Comparison of ENCODE assay signal across 11 mouse cellular contexts in the genomic region with DNA sequence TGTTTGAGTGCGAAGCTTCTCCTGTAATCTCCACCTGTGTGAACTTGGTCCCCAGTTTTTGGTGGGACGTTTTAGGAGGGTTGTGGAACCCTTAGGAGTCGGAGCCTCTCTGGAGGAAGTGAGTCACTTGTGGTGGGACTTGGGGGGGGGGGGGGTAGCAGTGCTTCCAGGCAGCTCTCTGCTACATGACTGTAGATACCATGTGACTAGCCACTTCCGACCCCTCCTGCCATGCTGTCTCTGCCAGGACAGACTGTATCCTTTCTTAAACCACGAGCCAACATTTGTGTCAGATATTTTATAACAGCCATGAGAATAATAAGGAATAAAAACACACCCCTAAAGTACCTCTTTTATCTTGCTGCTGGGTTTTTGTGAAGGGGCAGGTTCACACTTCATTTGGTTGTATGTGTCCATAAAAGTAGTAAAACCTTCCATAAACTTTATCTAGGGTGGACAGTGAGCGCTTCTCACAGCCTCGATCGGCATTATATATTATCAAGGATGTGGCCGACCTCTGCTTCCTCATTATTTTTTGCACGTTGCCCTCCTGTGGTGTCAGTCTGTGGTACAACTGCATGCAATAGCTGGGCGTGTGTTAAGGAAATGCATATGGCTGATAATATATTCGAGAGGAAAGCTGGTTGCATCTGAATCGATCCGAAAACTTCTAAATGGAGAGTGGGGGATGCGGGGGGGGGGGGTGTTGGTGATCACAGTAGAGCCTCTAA. TPM values are rescaled to one million over a fixed set of nuclear protein-coding genes. Genes with fewer than 3 reads are reported as not detected.
DNase-seq lines count a peak whose midpoint lies in the region; ATAC-seq and TF ChIP-seq lines count a peak whose summit lies in the region.
"Had no signal": no experiment of that assay in that cellular context is flagged by ENCODE, and none has a peak within 500 bp of the region (broad histone marks: within the 10 kb centered on the region; RNA-seq: fewer than 3 reads in every experiment).

No protein-coding gene starts in this region.

- peak; percentile 50; the same call in 1 of the 2 replicates for ATAC-seq in liver, embryonic 13.5 days (ENCODE audit: low read depth)
- ATAC-seq in stomach, postnatal 0 days (ENCODE audit: low FRiP score, low TSS enrichment) = no peak

- no peak overlapping the region for H3K4me3 ChIP-seq in gastrocnemius, adult 2 months
- no peak overlapping the region for H3K4me3 ChIP-seq in liver, embryonic 13.5 days (replicated peaks)
- H3K4me3 ChIP-seq in stomach, postnatal 0 days (ENCODE audit: low read depth, low read length) = no peak overlapping the region
- H3K4me3 ChIP-seq in layer of hippocampus, adult 2 months = no peak overlapping the region
- H3K4me3 ChIP-seq: heart, embryonic 13.5 days had no signal

- peak; percentile 18; the same call in 1 of the 2 replicates for TF ChIP-seq CTCF in gastrocnemius, adult 2 months (IDR thresholded peaks at IDR 0.05)
- peak; percentile 43 for TF ChIP-seq CTCF in stomach, postnatal 0 days (IDR thresholded peaks at IDR 0.05; ENCODE audit: low read depth)
- no peak for TF ChIP-seq CTCF in layer of hippocampus, adult 2 months (conservative IDR thresholded peaks at IDR 0.05)

- DNase-seq in gastrocnemius, adult 2 months = no peak
- no peak for DNase-seq in gastrocnemius, postnatal 10 days
- DNase-seq in MEL-GATA-1-ER (ENCODE audit: extremely low read depth, low read depth) = peak; percentile 94
- no peak for DNase-seq in liver, embryonic 13.5 days
- DNase-seq in stomach, postnatal 0 days (ENCODE audit: low spot score) = no peak
- DNase-seq in layer of hippocampus, adult 2 months (ENCODE audit: low spot score in 2 of 2) = no peak
- DNase-seq in frontal cortex, postnatal 14 days (ENCODE audit: low spot score in 2 of 2) = no peak
- DNase-seq in cerebellum, adult 11-12 months = no peak
- DNase-seq: left cerebral cortex, postnatal 4 days; lung, postnatal 36 days had no signal

- no peak overlapping the region for H3K4me2 ChIP-seq in liver, embryonic 13.5 days
- no peak overlapping the region for H3K4me2 ChIP-seq in stomach, postnatal 0 days (replicated peaks; ENCODE audit: low read depth)
- H3K4me2 ChIP-seq: heart, embryonic 13.5 days had no signal

- H3K36me3 ChIP-seq in liver, embryonic 13.5 days = no peaks in the 10 kb centered on the region
- no peaks in the 10 kb centered on the region for H3K36me3 ChIP-seq in stomach, postnatal 0 days (ENCODE audit: control insufficient read depth, insufficient read depth, low read length)

- H3K9ac ChIP-seq in liver, embryonic 13.5 days = no peak overlapping the region
- no peak overlapping the region for H3K9ac ChIP-seq in stomach, postnatal 0 days (ENCODE audit: low read length)
- H3K9ac ChIP-seq: heart, embryonic 13.5 days had no signal

- H3K9me3 ChIP-seq in liver, embryonic 13.5 days (replicated peaks) = no peaks in the 10 kb centered on the region
- H3K9me3 ChIP-seq in stomach, postnatal 0 days (ENCODE audit: control insufficient read depth, low read length) = no peaks in the 10 kb centered on the region
- H3K9me3 ChIP-seq: heart, embryonic 13.5 days had no signal

- intact Hi-C loops in gastrocnemius, adult 2 months (cut with DNase I) = loop anchor here (5.0 kb wide), 1 partner anchor 56 kb away; no protein-coding TSS in a partner anchor

- 17% methylated on average over 15 of the region's 15 CpGs for WGBS in liver, embryonic 13.5 days (ENCODE audit: insufficient replicate concordance)
- 82% methylated on average over 15 of the region's 15 CpGs for WGBS in stomach, postnatal 0 days

- H3K27me3 ChIP-seq in liver, embryonic 13.5 days = no peaks in the 10 kb centered on the region
- H3K27me3 ChIP-seq in stomach, postnatal 0 days (ENCODE audit: control insufficient read depth, insufficient read depth, low read length) = no peaks in the 10 kb centered on the region
- H3K27me3 ChIP-seq: heart, embryonic 13.5 days had no signal

- no peak for TF ChIP-seq EP300 in stomach, postnatal 0 days (optimal IDR thresholded peaks at IDR 0.05)

- no peaks in the 10 kb centered on the region for H3K4me1 ChIP-seq in liver, embryonic 13.5 days (replicated peaks)
- no peaks in the 10 kb centered on the region; the same call in 1 of the 2 replicates for H3K4me1 ChIP-seq in stomach, postnatal 0 days (replicated peaks; ENCODE audit: control insufficient read depth, insufficient read depth)

- no peak overlapping the region for H3K27ac ChIP-seq in gastrocnemius, adult 2 months
- no peak overlapping the region for H3K27ac ChIP-seq in liver, embryonic 13.5 days
- no peak overlapping the region for H3K27ac ChIP-seq in stomach, postnatal 0 days (replicated peaks)
- no peak overlapping the region for H3K27ac ChIP-seq in layer of hippocampus, adult 2 months

RNA-seq across cellular contexts. Expression of gene Gm9913, which starts 48.7 kb away (rescaled TPM):
- under 1 TPM in 1 of 2 experiments, not detected in 1; 0.08 TPM for total RNA-seq in gastrocnemius, adult 2 months (2021)
- total RNA-seq in gastrocnemius, postnatal 10 days (2021) = under 1 TPM; 0.23 to 0.38 TPM
- not detected in 2 replicates for polyA plus RNA-seq in liver, embryonic 13.5 days (2015; fragmentation: Nextera tagmentation; extraction: Ambion mirVana)
- polyA plus RNA-seq in stomach, postnatal 0 days (2015; fragmentation: Nextera tagmentation; extraction: Ambion mirVana) = 0.31 and 0.33 TPM in 2 replicates
- under 1 TPM; 0.33 to 0.49 TPM for total RNA-seq in layer of hippocampus, adult 2 months (2021)

RNA-seq across cellular contexts. Expression of gene Fbn1, which starts 51.6 kb away (rescaled TPM):
- 10 to 100 TPM; 33.1 to 55.3 TPM for total RNA-seq in gastrocnemius, adult 2 months (2021)
- 100 to 1,000 TPM; 212 to 274 TPM for total RNA-seq in gastrocnemius, postnatal 10 days (2021)
- 1.2 TPM in 2 replicates for polyA plus RNA-seq in liver, embryonic 13.5 days (2015; fragmentation: Nextera tagmentation; extraction: Ambion mirVana)
- 15.3 and 17.2 TPM in 2 replicates for polyA plus RNA-seq in stomach, postnatal 0 days (2015; fragmentation: Nextera tagmentation; extraction: Ambion mirVana)
- 10 to 100 TPM in 1 of 2 experiments, 1 to 10 TPM in 1; 8.7 to 10.4 TPM for total RNA-seq in layer of hippocampus, adult 2 months (2021)
